Mouse (Mus musculus): ENCODE data around the gene Lbr. TPM values are rescaled to one million over a fixed set of nuclear protein-coding genes. Genes with fewer than 3 reads are reported as not detected.

Gene Lbr
- polyA plus RNA-seq, 1 experiment: 183 TPM

DNA sequence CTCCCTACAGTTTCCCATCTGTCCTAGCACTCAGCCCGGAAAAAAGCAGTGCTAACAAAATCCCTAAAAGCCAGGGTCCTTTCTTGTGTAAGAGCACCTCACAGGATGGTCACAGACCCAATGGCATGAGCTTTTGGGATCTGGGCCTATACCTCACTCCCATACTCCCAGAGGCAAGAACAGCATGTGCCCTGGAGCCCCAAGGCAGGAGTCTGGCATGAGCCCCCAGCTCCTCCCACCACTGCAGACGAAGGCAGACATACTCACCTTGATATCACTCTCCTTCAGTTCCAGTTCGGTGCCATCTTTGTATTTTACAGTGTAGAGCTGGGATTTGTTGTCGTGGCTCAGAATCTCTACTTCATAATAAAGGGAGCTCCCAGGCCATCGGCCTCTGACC is 4.7 kb downstream of the Lbr start:
- TF ChIP-seq CTCF (IDR thresholded peaks at IDR 0.05; ENCODE audit: borderline replicate concordance, control insufficient read depth, extremely low read depth, insufficient read depth, low read length, poor library complexity) (no peak), POLR2A (IDR thresholded peaks at IDR 0.05; ENCODE audit: control insufficient read depth, extremely low read depth, insufficient read depth, low read length, poor library complexity) (no peak)
- 92% methylated on average over 5 of the region's 5 CpGs for WGBS
- no peak overlapping the region for H3K4me3 ChIP-seq (ENCODE audit: control insufficient read depth, insufficient read depth, low read length)
- H3K4me1 ChIP-seq (replicated peaks; ENCODE audit: control insufficient read depth, insufficient read depth, low read length): peaks cover 10% of the 10 kb centered on the region
- no peak for DNase-seq
- H3K27me3 ChIP-seq (ENCODE audit: control insufficient read depth, insufficient read depth, low read length): no peaks in the 10 kb centered on the region
- H3K27ac ChIP-seq (ENCODE audit: control insufficient read depth, insufficient read depth, low read length): no peak overlapping the region
- peaks cover 42% of the 10 kb centered on the region for H3K36me3 ChIP-seq (ENCODE audit: control insufficient read depth, insufficient read depth, low read length)

DNA sequence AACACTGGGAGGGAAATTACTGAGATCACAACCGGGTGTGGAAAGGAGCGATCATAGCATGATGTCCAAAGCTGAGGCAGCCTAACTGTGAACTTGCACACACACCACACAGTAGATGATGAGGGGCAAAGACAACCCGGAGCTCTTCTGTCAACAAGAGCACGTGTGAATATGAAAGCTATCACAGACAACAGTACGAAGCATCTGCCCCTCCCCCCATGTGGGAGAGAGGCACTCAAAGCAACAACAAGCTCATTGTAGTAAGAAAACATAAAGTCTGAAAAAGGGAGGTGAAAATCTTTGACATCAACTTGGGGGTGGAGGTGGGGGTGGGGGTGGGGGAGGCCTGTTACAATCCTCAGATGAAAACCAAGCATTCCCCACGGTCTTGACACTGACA is 9.7 kb downstream of the Lbr start:
- WGBS: 95% methylated on average over 6 of the region's 6 CpGs

DNA sequence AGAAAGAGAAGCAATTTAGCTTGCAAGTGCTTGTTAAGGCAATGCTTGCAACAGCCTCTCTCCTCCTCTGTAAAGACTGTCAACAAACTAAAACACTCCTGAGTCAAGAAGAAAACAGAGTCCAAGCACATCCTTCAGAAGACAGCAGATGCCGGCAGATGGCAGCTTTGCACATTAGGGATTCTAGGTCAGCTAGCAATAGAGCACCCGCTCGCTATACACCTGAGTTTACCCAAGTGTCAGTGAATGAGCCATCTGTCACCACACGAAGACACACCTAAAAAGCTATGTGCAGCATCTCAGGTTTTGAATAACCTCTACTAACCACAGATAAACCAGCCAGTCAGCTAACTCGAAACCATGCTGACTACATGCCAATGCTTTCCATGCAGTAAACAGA is 10.1 kb downstream of the Lbr start:
- TF ChIP-seq CTCF (IDR thresholded peaks at IDR 0.05; ENCODE audit: borderline replicate concordance, control insufficient read depth, extremely low read depth, insufficient read depth, low read length, poor library complexity) (no peak), POLR2A (IDR thresholded peaks at IDR 0.05; ENCODE audit: control insufficient read depth, extremely low read depth, insufficient read depth, low read length, poor library complexity) (no peak)
- H3K4me3 ChIP-seq (ENCODE audit: control insufficient read depth, insufficient read depth, low read length): no peak overlapping the region
- H3K27me3 ChIP-seq (ENCODE audit: control insufficient read depth, insufficient read depth, low read length): no peaks in the 10 kb centered on the region
- H3K4me1 ChIP-seq (replicated peaks; ENCODE audit: control insufficient read depth, insufficient read depth, low read length): 0 out of 2 replicates have a peak, but pooled peaks cover under 1% of the 10 kb centered on the region
- WGBS: 91% methylated on average over 5 of the region's 5 CpGs
- DNase-seq: no peak
- peaks cover 90% of the 10 kb centered on the region for H3K36me3 ChIP-seq (ENCODE audit: control insufficient read depth, insufficient read depth, low read length)
- no peak overlapping the region for H3K27ac ChIP-seq (ENCODE audit: control insufficient read depth, insufficient read depth, low read length)

More for the DNA sequence above, 9.7 kb downstream of the Lbr start:
- H3K27me3 ChIP-seq (ENCODE audit: control insufficient read depth, insufficient read depth, low read length): no peaks in the 10 kb centered on the region
- no peak overlapping the region for H3K27ac ChIP-seq (ENCODE audit: control insufficient read depth, insufficient read depth, low read length)
- peaks cover 89% of the 10 kb centered on the region for H3K36me3 ChIP-seq (ENCODE audit: control insufficient read depth, insufficient read depth, low read length)
- TF ChIP-seq POLR2A (IDR thresholded peaks at IDR 0.05; ENCODE audit: control insufficient read depth, extremely low read depth, insufficient read depth, low read length, poor library complexity) (no peak), CTCF (IDR thresholded peaks at IDR 0.05; ENCODE audit: borderline replicate concordance, control insufficient read depth, extremely low read depth, insufficient read depth, low read length, poor library complexity) (no peak)
- H3K4me3 ChIP-seq (ENCODE audit: control insufficient read depth, insufficient read depth, low read length): no peak overlapping the region
- 0 out of 2 replicates have a peak, but pooled peaks cover 5% of the 10 kb centered on the region for H3K4me1 ChIP-seq (replicated peaks; ENCODE audit: control insufficient read depth, insufficient read depth, low read length)
- DNase-seq: no peak

DNA sequence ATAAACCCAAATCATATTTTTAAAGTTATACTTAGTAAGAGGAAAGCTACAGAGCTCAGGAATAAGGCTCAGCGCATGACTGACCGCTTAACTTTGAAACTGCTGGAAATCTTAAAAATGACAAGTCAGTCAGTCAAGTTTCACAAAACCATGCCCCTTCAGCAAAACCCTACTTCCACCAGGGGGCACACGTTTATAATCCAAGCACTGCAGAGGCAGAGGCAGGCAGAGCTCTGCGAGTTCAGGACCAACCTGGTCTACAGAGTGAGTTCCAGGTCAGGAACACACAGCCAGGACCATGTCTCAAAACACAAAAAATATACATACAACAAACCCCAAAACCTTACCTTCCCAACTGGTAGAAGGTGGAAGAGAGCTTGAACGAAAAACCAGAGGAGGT is 14.5 kb downstream of the Lbr start:
- no peak for TF ChIP-seq CTCF (IDR thresholded peaks at IDR 0.05; ENCODE audit: borderline replicate concordance, control insufficient read depth, extremely low read depth, insufficient read depth, low read length, poor library complexity)
- no peak for TF ChIP-seq POLR2A (IDR thresholded peaks at IDR 0.05; ENCODE audit: control insufficient read depth, extremely low read depth, insufficient read depth, low read length, poor library complexity)
- no peak overlapping the region for H3K27ac ChIP-seq (ENCODE audit: control insufficient read depth, insufficient read depth, low read length)
- H3K36me3 ChIP-seq (ENCODE audit: control insufficient read depth, insufficient read depth, low read length): peaks cover 93% of the 10 kb centered on the region
- H3K27me3 ChIP-seq (ENCODE audit: control insufficient read depth, insufficient read depth, low read length): no peaks in the 10 kb centered on the region
- WGBS: 85% methylated on average over 5 of the region's 5 CpGs
- no peaks in the 10 kb centered on the region for H3K4me1 ChIP-seq (replicated peaks; ENCODE audit: control insufficient read depth, insufficient read depth, low read length)
- peak; percentile 78 for DNase-seq
- no peak overlapping the region for H3K4me3 ChIP-seq (ENCODE audit: control insufficient read depth, insufficient read depth, low read length)

DNA sequence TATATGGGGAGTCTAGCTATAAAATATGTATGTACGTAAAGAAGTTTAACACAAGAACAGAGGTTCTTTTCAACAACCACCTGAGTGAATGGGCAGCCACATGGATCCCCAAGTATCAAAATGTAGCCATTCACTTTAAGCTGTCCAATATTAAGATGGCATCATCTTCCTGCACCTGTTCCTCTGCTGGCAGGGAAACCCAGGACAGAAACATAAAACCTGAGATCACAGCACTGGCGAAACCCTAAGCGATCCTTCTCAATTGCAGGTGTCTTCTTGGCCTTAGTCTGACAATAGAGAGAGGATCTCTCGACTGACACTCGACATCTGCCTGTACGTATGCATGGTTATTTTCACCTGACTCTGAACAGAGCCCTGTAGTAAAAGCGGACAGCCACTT is 16.1 kb downstream of the Lbr start:
- Histone ChIP-seq H3K4me1 (replicated peaks; ENCODE audit: control insufficient read depth, insufficient read depth, low read length) (no peaks in the 10 kb centered on the region), H3K36me3 (ENCODE audit: control insufficient read depth, insufficient read depth, low read length) (peaks cover 93% of the 10 kb centered on the region), H3K27me3 (ENCODE audit: control insufficient read depth, insufficient read depth, low read length) (no peaks in the 10 kb centered on the region), H3K27ac (ENCODE audit: control insufficient read depth, insufficient read depth, low read length) (no peak overlapping the region), H3K4me3 (ENCODE audit: control insufficient read depth, insufficient read depth, low read length) (no peak overlapping the region)
- DNase-seq: no peak
- WGBS: 93% methylated on average over 7 of the region's 7 CpGs
- TF ChIP-seq POLR2A (IDR thresholded peaks at IDR 0.05; ENCODE audit: control insufficient read depth, extremely low read depth, insufficient read depth, low read length, poor library complexity) (no peak), CTCF (IDR thresholded peaks at IDR 0.05; ENCODE audit: borderline replicate concordance, control insufficient read depth, extremely low read depth, insufficient read depth, low read length, poor library complexity) (no peak)

DNA sequence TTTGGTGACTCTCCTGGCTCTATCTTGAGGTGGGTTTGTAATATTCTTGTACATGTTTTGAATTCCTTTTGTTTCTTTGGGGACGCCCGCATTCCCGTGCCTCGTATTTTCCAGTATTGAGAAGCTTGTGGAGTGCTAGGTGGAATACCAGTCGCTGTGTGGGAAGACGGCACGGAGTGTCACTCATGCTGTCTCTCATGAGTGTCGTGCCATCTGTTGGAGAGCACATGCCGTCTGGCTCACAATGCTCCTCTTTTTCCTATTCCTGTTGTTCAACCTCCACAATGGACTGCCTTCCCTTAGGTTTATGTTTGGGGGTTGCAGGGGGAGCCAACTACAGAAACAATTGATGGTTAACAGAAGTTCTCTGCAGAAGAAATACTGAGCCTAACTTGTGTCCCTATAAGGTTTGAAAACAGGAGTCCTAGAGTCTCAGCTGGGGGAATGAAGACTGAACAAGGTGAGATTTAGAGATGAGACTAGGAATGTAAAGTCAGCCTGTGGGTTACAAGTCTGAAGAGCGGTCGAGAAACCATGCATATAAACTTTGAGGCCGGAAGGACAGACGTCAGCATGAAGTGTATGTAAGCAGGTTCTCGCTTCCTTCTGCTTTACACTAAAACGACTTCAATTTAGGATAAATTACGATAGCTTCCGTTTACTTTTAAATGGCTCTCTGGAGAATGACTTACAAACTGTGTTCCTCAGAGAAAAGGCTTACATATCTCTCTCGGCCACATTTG is 31.2 kb downstream of the Lbr start:
- no peak for DNase-seq
- 73% methylated on average over 18 of the region's 18 CpGs for WGBS
- no peaks in the 10 kb centered on the region for H3K4me1 ChIP-seq (replicated peaks; ENCODE audit: control insufficient read depth, insufficient read depth, low read length)
- TF ChIP-seq CTCF (IDR thresholded peaks at IDR 0.05; ENCODE audit: borderline replicate concordance, control insufficient read depth, extremely low read depth, insufficient read depth, low read length, poor library complexity) (no peak), POLR2A (IDR thresholded peaks at IDR 0.05; ENCODE audit: control insufficient read depth, extremely low read depth, insufficient read depth, low read length, poor library complexity) (no peak)
- H3K27ac ChIP-seq (ENCODE audit: control insufficient read depth, insufficient read depth, low read length): no peak overlapping the region
- no peaks in the 10 kb centered on the region for H3K27me3 ChIP-seq (ENCODE audit: control insufficient read depth, insufficient read depth, low read length)
- no peak overlapping the region for H3K4me3 ChIP-seq (ENCODE audit: control insufficient read depth, insufficient read depth, low read length)
- peaks cover 31% of the 10 kb centered on the region for H3K36me3 ChIP-seq (ENCODE audit: control insufficient read depth, insufficient read depth, low read length)
